Mouse (Mus musculus) adrenal gland, adult 2 months (tissue): ENCODE data around the gene Slc30a2. TPM values are rescaled to one million over a fixed set of nuclear protein-coding genes. Genes with fewer than 3 reads are reported as not detected.
"Not testable (repeated sequence)": the region's sequence is repeated elsewhere in the genome, so short reads cannot be mapped to it uniquely, and the experiment has no call there.

ENCODE experiments used
- DNase-seq: peaks from one replicate; pipeline ENCODE4 v3.0.0; 2021
- long read RNA-seq: library from polyadenylated mRNA; stranded (forward); transcript quantifications from one replicate; pipeline ENCODE4 v2.0.0, GENCODE M21; 2021
- polyA plus RNA-seq: library from polyadenylated mRNA; depleted of rRNA; stranded (reverse); fragments of >200 nt; gene quantifications from 2 replicates; pipeline ENCODE4 v1.2.3, GENCODE M21; 2012; rRNA removed
- total RNA-seq, 2 experiments: library from RNA; stranded (reverse); gene quantifications; 2 replicates each; pipeline ENCODE4 v1.2.3; 2021

Gene Slc30a2
- 10 to 100 TPM; 21.2 to 60.8 TPM for total RNA-seq
- 33.0 and 56.4 TPM in 2 replicates for polyA plus RNA-seq
- long read RNA-seq, transcript Slc30a2-201 (7 exons, 2,023 nt), result minor isoform, 18 of 91 reads
- long read RNA-seq, transcript Slc30a2-204 (8 exons, 3,153 nt), result major isoform, 47 of 91 reads
- long read RNA-seq, partial matches to known transcripts, result 12 of 91 reads
- long read RNA-seq, other reads (novel, unspliced or antisense), result 13 of 91 reads

DNA sequence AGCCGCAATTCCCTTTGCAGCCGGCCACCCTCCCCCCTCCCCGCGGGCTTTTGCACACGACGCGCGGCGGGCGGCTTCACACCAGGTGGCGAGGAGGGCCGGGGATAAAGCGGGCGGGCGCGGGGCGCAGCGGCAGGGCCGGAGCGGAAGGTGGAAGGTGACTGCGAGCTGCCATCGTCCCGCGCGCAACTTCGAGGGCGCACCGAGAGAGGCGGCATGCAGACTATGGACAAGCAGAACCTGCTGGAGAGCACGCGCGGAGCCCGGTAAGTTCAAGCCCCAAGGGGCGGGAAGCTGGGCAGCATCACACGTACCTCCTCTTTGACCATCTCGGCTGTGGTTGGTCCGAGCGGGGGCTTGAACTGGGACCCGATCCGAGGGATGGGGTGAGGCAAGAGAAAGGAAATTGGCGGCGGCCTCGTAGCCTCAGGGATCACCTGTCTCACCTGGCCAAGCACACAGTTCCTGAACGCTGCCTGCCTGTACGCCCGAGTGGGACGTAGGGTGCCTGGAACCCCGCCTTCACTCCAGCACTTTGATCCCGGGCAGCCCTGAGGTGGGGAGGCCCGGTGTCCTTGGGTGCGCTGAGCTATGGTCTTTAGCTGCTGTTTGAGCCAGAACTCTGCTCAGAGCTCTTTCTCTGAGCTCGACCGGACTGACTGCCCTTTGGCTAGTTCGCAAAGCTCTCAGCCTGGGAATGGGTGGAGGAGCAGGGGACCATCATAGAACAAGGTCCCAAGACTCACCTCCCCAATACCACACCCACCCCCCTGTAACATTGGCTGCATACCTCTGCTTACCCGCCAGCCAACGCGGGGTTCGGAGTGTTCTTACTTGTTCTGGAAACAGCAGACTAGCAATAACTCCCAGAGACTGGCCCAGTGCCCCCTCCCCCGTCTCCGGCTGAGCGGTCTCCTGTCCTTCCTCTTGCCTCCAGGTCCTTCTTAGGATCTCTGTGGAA, at the start of gene Slc30a2:
TSS of gene Slc30a2 (plus strand) at position 111 of the 961 bp plus-strand sequence.
- DNase-seq, result peak; percentile 80

DNA sequence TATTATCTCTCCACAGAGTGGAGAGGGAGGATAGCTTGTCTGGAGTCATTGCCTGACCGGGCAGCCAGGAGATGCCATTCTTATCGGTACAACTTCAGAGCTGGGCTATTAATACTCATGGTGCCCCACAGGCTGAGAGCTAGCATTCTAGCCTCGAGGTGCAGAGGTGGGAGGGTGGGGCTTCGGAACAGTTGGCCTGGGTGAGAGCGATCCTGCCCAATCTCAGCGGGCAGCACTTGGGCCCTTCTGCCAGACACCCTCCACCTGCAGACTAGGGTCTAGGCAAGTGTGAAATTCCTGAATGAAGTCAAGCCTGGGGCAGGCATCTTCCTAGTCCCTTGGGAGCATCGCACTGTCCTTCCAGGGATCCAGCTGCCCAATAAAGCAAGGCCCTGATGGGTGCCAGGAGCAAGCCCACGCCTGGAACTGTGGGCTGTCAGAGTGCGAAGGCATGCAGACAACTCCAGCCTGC, 49.3 kb upstream of the Slc30a2 start:
- no peak for DNase-seq

DNA sequence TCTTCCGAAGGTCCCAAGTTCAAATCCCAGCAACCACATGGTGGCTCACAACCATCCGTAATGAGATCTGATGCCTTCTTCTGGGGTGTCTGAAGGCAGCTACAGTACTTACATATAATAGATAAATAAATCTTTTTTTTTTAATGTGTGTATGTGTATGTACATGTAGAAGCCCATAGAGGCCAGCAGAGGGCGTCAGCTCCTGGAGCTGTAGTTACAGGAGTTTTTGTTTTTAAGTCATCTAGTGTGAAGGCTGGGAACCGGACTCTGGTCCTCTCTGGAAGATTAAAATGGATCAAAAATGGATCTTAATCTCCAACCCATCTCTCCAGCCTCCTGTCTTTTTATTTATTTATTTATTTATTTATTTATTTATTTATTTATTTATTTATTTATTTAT, 46.9 kb upstream of the Slc30a2 start:
- DNase-seq, result not testable (repeated sequence)

DNA sequence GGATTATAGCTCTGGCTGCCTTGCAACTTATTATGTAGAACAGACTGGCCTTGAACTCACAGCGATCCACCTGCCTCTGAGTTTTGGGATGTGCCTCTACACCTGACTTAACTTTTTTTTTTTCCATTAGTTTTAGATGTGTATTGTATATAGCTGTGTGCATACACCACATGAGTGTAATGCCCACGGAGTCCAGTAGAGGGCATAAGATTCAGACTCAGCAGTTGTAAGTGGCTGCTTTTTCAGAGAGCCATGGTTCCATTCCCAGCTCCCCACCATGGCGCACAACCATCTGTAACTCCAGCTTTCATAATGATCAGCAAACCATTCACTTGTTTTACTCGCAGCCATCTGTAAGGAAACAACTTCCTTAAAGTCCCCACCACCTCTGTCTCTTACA, 46.5 kb upstream of the Slc30a2 start:
- DNase-seq, result no peak

DNA sequence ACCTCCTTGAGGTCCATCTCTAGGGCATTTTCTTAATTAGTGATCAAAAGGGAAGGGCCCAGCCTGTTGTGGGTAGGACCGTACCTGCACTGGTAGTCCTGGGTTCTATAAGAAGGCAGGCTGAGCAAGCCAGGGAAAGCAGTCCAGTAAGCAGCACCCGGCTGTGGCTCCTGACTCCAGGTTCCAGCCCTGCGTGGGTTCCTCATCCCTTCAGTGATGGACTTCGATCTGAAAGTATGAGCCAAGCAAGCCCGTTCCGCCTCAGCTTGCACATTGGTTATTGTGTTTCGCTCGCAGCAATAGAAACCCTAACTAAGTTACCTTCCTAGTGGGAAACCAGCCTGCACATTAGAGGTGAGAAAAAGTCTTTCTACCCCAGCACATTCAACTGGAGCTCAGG, 45.6 kb upstream of the Slc30a2 start:
- no peak for DNase-seq

GRCm38 (mm10) chr4:134298626-134299497, 44.1 kb upstream of the Slc30a2 start:
- no peak for DNase-seq

DNA sequence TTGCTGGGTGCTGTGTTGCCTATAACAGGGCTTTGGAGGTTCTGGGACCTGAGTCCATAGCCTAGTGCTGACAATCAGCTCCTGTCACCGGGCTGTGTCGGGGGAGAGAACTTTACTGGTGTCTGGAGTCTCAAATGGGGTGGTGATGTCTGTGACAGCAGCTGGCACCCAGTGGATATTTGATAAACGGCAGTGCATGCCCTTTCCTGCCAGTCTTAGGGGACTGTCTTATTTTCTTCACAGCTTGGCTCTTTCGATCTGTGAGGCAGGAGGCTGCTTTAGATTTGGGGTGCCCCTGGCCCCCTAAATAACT, 43.5 kb upstream of the Slc30a2 start:
- DNase-seq, result no peak

DNA sequence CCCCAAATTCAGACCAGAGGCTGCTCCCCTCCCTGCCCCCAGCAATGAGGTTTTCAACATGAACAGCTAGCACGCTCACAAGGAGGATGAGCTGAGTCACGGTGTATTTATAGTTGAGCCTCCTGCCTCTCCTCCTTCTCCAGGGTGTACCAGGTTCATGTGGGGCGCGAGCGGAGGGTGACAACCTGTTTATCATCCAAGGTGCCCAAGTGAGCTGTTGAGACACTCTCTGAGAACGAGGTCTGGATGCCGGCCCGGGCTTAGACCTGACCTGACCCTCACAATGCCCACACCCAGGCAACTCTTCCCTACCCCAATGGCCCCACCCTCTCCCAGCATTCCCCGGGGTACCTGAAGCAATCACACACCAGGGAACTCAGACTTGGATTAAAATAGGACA, 42.7 kb upstream of the Slc30a2 start:
- DNase-seq, result peak; percentile 40

GRCm38 (mm10) chr4:134302084-134302483, 40.9 kb upstream of the Slc30a2 start:
- DNase-seq, result no peak

GRCm38 (mm10) chr4:134306963-134307362, 36.0 kb upstream of the Slc30a2 start:
- DNase-seq, result no peak

DNA sequence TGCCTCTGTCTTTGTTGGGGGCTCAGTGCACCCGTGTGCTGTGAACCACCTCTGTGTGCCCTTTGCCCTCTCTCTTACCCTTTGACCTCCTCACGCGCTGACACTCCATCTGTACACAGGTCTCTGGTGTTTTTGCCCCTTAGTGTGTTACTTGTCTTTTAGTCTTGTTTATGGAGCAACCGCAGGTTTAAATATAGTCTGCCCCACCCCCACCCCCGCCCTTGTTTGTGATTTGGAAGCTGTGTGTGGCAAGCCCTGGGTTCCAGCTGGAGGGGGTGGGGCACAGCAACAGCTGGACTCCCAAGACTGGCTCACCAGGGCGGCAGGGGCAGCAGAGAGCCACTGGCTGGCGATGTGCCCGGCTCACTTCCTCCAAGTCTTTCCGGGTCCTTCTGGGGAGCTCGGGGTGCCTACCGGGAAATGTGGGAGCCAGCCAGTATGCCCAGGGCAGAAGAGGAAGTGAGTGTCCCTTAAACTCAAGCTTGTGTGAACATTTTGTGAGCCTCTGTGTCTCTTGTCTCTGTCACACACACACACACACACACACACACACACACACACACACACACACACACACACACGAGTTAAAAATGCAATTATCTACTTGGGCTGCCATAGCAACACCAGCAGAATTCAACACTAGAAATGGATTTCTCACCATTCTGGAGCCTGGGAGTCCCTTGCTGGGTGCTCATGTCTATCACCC, 35.5 kb upstream of the Slc30a2 start:
- peak; percentile 61 for DNase-seq

- no peak for DNase-seq
These were observed 32.9 kb upstream of the Slc30a2 start for GRCm38 (mm10) chr4:134310106-134310505.

GRCm38 (mm10) chr4:134310656-134311055, 32.3 kb upstream of the Slc30a2 start:
- DNase-seq, result no peak

- no peak for DNase-seq
These were observed 31.2 kb upstream of the Slc30a2 start for GRCm38 (mm10) chr4:134311784-134312183.

GRCm38 (mm10) chr4:134312341-134312740, 30.6 kb upstream of the Slc30a2 start:
- DNase-seq, result no peak

DNA sequence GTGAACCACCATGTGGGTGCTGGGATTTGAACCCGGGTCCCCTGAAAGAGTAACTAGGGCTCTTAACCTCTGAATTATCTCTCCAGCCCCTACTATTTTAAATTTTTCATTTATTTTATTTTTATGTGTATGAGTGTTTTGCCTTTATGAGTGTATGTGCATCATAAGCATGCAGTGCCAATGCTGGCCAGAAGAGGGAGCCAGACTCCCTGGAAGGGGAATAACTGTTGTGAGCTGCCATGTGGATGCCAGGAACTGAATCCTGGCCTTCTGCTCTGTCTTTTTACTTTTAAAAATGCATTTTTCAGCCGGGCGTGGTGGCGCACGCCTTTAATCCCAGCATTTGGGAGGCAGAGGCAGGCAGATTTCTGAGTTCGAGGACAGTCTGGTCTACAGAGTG, 30.1 kb upstream of the Slc30a2 start:
- no peak for DNase-seq

GRCm38 (mm10) chr4:134314081-134314655, 28.8 kb upstream of the Slc30a2 start:
- no peak for DNase-seq

DNA sequence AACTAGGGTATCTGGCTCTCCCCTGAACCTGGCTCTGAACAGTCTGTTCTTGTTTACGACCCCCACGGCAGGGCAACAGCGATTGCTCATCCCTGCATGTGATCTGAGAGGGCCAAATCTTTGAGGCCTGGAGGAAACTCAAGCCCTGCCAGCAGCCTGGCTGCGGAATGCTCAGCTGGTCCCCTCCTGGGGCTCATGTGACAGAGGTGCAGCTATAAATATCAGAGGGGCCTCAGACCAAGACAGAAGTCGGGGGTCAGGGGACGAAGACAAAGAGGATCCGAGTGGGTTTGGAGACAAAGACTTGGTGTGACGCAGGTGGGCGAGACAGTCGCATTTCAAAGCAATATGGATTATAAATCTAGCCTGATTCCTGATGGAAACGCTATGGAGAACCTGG, 28.1 kb upstream of the Slc30a2 start, which contains the start of gene Trim63:
TSS of gene Trim63 (plus strand) at position 245 of the 400 bp plus-strand sequence.
- DNase-seq, result no peak

DNA sequence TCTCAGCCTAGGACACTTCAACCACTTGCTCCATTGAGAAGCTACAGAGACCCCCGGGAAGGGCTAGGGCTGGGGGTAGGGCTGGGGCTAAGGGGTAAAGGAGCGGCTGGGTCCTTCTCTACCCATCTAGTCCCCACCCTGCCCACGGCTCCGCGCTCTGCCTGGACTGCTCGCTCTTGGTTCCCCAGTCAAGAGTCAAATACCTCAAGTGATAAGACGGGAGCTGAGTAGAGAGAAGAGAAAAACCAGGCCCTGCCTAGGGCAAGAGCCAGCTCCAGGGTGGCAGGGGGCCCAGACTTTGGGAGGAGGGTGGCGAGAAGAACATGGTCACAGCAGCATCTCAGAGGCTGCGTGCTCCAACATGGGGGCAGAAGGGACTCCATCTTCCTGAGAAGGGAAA, 27.5 kb upstream of the Slc30a2 start:
- no peak for DNase-seq

- DNase-seq, result no peak
These were observed 26.6 kb upstream of the Slc30a2 start for GRCm38 (mm10) chr4:134316390-134316789.

GRCm38 (mm10) chr4:134319074-134319473, 23.9 kb upstream of the Slc30a2 start:
- no peak for DNase-seq
